Mouse (Mus musculus) erythroid progenitor cell, adult 5-6 weeks (primary cell): Measurements from ENCODE around the gene Kctd17. TPM values are rescaled to one million over a fixed set of nuclear protein-coding genes. Genes with fewer than 3 reads are reported as not detected.

ENCODE experiments used
- ATAC-seq: replicated peaks from 2 replicates; pipeline ENCODE4 v1.8.0; 2016; ENCODE audit warnings: moderate number of reproducible peaks, mild to moderate bottlenecking, moderate TSS enrichment, inconsistent platforms; ENCODE audit not compliant: poor library complexity, low FRiP score, severe bottlenecking
- total RNA-seq, 2 experiments: library from RNA; stranded (forward) in 1 of 2; stranded (reverse) in 1 of 2; fragments of 150-400 nt in 1 of 2; fragments of 186-747, 209-891 nt in 1 of 2; gene quantifications; 2 replicates each; pipeline versions ENCODE4 v1.2.3 to v1.2.4; 2015 to 2017; ENCODE audit warnings: low replicate concordance in 2 of 2

Gene Kctd17
- total RNA-seq, 2 experiments from 2014 or later: 14.7 TPM; not detected in 1

DNA sequence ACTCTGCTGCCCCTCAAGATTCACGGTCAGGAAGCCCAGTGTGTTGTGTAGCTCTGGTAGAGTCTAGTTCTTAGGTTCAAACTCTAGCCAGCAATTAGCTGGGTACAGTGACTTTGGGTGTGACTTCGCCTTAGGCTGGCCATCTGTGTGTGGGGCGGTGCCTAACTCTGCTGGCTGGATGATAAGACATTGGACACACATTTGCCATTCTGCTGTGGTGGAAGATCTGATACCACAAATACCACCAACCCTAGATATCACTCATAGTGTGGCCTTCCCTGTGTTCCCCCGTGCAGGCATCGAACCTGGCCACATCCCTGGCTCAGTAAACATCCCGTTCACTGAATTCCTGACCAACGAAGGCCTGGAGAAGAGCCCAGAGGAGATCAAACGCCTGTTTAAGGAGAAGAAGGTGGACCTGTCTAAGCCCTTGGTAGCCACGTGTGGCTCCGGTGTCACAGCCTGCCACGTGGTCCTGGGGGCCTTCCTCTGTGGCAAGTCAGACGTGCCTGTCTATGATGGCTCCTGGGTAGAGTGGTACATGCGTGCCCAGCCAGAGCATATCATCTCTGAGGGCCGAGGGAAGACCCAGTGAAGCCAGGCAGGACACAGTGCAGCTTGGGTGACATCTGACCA, 15.2 kb upstream of the Kctd17 start:
- peak; percentile 90 for ATAC-seq

DNA sequence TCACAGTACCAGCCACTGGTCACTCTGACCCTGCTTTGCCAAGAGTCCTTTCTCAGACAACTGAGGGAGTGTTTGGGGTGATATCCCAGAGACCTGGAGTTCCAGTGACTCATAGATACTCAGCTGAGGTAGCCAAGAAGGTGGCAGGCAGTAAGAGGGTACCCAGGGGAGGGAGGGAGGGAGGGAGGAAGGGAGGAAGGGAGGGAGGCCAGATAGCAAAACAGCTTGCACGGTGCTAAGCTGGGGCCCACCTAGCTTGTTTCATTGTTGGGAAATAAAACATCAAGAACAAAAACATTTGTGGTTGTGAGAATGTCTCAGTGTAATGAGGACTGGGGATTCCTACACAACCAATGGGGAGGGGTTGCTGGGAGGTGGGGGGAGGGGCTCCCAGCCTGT, 14.6 kb upstream of the Kctd17 start:
- no peak; the same call in 1 of the 2 replicates for ATAC-seq

DNA sequence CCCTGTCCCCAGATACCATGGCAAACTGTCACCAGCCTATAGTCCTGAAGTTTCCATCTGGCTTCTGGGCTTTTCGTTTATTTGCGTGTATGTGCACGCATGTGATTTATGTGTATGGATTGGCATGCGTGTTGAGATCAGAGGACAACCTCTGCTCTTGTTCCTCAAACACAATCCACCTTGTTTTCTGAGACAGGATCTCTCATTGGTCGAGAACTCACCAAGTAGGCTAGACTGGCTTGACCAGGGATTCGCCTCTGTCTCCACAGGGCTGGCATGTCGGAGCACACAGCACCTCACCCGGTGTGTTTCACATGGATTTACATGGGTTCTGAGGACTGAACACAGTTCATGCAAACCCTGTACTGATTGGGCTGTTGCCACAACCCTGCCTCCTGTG, 14.2 kb upstream of the Kctd17 start:
- ATAC-seq: no peak

DNA sequence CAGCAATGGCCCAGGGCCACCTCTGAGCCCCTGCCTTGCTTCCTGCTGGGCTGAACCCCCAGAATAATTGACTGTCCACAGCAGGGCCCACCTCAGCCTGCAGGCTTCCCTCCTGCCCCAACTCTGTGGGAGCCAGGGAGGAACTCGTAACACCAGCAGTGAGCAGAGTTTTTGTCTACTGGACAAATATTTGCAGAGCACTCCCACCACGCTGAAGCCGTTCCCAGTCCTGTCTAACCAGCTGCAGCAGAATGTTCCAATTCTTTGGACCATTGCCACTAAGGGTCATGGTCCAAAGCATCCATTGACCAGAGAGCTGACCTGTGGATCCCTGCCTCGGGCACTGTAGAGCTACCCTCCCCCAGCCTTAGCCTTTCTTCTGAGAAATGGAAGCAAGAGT, 11.4 kb upstream of the Kctd17 start:
- ATAC-seq: no peak

DNA sequence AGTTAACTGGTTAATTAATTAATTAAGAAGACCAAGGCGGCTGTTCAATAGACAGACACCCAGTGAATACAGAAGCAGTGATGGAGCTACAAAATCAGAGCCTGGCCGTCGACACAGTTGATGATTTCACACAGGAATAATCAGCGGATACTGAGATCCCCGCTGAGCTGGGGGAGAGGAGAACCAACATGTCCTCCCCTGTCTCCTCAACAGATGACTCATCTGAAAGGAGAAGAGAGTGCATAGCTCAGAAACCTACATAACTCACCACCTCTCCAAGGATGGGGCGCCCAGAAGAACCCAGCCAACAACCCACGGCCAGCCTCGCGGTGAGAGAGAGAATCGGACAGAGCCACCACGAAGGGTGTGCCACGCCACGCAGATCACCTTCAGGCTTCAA, 8.0 kb upstream of the Kctd17 start:
- ATAC-seq: no peak

DNA sequence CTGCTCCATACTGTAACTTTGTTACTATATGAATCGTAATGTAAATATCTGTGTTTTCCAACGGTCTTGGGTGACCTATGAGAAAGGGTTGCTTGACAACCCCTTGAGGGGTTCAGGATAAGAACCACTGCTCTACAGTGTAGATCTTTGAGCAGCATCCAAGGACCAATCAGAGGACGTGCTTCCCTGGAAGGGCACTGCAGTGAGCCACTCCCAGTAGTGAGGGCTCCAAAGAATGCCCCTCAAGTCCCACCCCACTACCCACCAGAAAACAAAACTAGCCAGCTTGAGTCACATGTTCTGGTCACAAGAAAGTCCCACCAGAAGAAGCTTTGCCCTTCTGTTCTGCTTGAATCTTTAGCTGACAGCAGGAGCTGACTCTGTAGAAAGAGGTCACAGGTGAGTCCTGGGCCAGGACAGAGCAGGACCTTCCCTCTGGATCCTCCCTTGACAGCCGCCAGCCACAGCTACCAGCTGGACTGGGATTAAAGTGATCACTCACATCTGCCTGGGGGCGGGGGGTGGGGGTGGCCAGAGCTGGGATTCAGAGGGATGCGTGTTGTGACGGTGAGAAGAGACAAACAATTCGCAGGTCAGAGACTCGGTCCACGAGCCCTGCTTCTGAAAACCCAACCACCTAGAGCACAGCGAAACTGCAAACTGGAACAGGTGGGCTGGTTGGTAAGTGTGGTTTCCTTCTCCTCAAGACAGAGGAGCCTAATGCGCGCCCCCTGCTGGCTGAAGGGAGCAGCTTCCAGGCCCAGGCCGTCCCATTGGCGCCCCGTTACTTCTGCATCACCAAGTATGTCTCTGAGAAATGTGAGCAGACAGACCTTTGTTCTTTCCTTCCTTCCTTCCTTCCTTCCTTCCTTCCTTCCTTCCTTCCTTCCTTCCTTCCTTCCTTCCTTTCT, 6.1 kb upstream of the Kctd17 start:
- ATAC-seq: peak; percentile 87

DNA sequence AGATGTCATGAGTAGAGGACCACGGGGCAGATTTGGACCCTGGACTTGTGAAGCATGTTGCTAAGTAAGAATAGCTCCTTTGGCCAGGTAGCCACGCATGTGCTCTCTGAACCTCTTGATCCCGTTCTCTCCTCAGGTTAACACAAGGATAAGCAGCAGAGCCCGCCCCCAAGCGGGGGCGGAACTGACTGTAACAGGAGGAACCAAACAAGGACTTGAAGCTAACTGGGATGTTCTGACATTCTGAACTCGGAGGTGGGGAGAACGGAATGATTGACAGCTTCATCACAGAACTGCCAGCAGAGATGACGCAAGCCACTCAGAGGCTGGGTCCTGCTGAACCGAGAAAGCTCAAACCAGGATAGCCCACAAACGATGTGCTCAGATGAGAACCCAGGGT, 3.9 kb upstream of the Kctd17 start:
- ATAC-seq: no peak

DNA sequence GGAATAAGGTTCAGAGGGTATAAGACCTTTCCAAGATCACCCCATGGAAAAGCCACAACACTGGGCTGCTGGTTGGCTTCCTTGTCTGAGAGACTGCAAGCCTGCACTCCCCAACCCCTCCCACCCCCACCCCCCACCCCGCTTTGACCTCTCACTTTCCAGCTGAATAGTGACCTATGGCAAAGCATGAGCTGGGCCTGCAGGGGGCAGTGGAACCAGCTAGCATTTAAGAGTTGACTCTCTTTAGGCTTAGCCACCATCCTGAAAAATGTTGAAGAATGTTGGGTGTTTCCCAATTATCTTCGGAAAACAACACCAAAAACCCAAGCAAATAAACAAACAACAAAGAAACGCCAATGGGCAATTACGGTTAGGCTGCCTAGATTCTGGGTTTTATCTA, 3.1 kb upstream of the Kctd17 start:
- no peak for ATAC-seq

DNA sequence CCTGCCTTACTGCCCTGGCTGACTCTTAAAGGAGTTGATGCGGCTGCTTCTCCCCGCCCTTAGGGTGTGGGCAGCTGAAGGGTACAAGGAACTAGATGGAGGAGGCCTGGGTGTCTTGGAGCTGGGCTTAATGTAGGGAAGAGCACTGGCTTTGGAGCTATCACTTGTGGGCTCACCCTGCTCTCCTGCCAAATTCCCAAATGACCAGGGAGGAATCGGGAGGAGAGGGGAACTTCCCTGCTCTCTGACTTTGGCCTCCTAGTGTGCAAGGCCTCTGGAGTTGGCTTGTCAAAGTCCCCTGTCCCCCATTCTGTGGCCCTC, 735 bp downstream of the Kctd17 start:
- ATAC-seq: no peak

DNA sequence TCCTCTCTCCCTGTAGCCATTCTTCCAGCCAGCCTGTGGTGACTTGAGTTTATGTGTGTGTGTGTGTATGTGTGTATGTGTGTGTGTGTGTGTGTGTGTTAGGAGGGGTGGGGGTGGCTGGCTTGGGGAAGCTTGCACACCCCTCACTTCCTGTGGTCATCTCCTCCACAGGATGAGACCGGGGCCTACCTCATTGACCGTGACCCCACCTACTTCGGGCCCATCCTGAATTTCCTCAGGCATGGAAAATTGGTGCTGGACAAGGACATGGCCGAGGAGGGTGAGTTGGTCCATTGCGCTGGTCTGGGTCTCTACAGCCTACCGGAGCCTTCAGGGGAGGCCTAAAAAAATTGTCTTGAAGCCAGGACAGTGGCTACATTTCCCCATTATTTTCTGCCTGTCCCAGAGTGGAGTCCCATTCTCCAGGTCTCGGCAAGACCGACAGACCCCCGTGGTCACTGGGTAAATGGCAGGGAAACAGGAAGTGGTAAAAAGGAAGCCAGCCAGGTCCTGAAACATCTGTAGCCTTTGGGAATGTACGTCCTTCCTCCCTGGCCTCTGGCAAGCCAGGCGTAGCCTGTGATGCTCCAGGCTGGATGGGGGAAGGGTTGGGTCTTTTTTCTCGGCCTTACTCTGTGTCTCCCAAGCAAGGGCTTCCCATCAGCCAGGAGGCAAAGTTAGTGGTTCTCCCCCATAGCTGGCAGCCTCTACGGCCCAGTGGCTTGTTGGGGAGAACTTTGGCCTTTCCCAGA, 1.7 kb downstream of the Kctd17 start:
- no peak for ATAC-seq

DNA sequence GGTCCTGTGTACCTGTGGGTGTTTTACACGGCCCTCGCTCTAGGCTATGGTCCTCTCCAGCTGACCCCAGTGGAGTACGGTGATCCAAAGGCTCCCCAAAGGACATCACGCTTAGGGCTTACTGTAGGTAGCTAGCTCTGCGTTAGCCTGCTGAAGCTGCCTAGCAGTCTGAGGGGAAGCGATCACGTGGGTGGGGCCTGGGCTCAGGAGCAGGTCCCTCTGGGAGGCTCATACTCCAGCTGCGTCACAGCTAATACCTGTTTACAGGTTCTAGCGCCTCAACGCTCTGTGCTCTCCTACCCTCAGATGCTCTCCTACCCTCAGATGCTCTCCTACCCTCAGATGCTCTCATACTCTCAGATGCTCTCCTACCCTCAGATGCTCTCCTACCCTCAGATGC, 2.5 kb downstream of the Kctd17 start:
- no peak for ATAC-seq

DNA sequence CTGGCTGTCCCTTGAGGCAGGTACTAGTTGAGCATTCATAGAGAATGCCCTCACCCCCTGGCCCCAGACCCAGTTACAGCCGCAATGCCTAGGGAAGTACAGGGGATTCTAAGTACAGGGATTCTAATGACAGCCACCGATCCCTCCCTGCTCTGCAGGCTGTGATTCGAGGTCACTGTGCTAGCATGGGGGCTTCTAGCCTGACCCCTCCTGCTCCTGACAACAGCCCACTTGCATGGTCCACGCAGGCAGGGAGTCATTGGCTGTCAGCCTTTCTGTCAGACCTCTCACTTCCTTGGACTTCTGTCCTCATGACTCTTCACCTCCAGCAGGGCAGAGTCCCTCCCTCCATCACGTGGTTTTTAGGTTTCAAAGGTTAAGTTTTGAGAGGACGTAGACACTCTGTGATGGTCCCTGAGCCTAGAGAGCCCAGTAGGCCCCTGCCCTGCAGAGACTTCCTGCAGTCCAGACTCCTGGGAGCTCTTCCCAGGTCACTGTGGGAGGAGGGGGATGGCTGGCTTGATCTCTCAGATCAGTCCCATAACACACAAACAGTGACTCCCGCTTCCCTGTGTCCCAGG, 3.3 kb downstream of the Kctd17 start:
- ATAC-seq: no peak

DNA sequence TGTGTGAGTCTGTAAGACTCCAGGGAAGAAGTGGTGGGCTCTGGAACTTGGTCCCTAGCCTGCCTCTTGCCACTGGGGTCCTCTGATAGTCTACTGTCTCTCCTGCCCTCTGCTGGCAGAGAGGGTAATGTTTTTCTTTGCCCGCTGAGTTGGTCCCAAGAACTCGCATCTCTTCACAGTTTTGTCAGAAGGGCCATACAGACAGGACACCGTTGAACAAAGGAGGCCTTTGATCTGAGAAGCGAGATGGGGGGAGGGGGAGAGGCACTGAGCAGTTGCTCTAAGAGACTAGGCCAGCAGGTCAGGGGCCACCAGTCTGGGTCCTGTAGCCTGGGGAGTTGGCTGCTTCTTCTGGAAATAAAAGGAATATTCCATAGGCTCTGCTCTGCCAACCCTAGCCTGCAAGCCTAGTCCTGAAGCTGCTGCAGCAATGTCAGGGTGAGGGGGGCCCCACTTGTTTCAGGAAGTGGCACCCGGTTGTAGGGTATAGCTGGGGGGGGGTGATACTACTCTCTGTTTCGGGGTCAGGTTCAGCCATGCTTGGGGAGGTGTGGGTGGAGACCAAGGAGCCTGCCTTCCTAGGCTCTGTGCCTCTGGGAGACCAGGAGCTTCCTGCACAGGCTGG, 6.6 kb downstream of the Kctd17 start:
- no peak for ATAC-seq

DNA sequence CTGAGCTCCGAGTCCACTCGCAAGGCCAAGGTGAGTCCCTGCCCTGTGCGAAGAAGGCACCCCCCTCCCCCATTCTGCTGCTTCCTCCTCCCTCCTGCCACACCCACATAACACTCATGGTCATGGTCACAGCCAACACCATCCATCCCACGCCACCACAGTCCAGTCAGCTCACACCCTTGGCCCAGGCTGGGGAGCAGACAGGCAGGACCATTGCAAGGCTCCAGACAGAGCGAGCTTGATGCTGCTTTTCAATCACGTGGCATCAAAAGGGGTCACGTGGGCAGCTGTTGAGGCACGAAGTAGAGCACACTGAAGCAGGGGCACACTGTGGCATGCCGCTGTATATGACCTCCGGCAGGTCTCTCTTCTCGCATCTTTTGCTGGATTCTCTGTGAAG, 7.3 kb downstream of the Kctd17 start:
- no peak for ATAC-seq

DNA sequence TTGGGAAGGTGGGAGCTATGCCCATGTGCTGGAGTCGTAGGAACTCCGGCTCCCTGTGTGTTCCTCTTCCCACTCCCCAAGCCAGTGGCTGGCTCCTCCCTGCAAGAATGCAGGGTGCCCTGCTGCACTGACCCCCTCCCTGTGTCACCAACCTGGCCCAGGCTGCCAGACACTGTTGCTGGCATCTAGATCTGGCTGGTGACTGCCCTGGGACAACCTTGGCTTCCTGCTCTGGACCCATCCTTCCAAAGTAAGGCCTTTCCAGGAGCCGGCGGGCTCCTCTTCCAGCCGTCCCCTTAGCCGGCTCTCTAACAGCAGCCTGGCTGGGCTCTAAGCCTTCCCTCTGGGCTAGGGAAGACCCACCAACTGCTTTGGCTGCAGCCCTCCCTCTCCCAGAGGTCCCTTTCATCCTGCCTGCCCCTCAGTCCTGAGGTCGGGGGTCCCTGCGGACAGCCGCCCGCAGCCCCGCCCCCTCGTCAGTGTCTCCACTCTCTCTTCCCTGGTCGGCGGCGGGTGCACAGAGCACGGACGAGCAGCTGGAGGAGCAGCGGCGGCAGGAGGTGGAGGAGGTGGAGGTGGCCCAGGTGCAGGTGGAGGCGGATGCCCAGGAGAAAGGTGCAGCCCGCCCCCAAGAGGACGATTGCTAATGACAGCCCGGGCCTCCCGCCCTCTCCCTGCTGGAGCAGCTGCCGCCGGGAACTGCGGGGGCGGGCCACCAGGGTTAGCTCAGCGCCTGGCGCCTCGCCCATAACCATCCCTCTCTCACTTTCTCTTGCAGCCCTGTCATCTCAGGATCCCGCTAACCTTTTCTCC, 8.2 kb downstream of the Kctd17 start:
- no peak for ATAC-seq

DNA sequence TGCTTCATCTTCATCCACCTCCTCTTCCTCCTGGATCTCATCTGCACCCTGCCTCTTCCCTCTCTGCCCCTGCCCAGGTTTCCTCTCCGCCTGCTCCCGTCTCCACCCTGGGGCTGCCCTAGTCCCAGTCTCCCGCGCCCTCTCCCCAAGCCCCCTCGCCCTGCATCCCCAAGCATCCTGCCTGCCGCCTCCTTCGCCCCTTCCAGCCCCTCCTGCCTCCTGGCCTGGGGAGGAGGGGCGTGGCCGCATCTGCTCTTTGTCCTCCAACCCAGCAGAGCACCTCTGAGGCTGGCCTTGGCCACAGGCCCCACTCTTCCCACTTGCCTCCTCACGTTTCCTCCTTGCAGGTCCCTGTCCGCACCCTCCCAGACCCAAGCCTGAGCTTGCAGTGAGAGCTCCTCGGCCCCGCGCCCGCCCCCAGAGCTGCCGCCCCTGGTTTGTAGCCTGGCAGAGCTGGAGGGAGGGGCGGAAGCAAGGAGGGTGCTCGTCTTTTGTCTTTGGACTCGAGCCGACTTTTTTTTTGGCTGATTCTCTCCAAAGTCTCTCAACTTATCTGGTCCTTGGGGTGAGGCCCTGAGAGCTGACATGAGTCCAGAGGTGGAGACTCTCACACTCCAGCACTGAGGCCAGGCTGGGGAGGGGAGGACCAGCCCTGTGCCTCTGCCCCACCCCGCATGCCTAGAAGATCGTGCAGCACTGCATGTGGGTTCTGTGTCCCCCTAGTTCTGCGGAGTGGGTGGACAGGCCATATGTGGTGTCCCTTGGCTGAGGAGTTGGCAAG, 9.1 kb downstream of the Kctd17 start:
- no peak for ATAC-seq

DNA sequence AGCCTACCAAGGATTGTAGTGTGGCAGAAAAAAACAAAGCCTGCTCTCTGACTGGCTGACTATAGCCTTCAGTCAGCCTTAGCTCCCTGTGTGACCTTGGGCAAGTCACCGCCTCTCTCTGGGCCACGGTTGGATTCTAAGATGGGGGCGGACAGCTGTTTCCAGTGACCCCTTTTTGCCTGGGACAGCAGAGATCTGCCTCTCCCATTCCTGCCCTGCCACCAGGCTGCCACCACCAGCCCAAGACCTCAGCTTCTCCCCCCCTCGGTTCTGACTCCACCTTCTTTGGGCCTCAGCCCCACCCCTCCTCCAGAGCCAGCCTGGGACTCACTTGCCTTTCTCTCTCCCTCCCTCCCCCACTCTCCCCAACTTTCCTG, 9.6 kb downstream of the Kctd17 start:
- no peak for ATAC-seq

DNA sequence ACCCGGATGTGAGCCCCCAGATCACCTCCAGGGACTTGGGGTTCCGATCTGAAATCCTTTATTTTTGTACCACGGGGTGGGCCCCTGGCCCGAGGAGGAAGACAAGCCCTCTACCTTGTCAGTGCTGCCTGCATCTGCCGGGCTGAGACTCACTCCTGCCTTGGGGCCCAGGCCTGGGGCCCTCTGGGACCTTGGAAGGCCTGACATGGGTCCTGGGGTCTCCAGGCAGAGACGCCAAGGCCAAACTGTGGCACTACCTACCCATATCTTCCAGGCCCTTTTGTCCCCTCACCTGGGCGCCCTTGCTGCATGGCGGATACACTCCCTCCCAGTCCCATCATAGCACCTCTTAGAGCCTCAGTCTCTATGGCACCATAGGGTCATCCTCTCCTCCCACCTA, 10.1 kb downstream of the Kctd17 start:
- no peak for ATAC-seq

DNA sequence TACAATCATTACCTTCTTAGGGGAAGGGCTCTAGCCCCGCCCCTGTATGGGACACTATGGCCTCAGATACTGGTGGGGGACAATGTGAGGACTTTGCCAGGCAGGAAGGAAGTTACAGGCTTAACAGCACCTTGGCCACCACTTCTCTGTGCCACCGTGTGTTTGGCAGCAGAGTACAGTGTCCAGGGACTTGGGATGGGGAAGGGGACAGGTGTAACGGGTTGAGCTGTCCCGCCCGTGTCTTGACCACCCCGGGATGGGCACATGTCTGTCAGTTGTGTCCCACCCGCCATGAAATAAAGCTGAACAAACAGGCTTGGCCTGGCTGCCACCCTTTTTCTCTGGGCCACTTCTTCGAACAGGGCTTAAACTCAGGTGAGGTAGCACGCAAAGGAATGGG, 10.6 kb downstream of the Kctd17 start:
- ATAC-seq: no peak
